Mouse (Mus musculus): Measurements from ENCODE around the gene Elp5. TPM values are rescaled to one million over a fixed set of nuclear protein-coding genes. Genes with fewer than 3 reads are reported as not detected.

Elp5 gene
- polyA plus RNA-seq, 1 experiment from 2014 or later, result 111 TPM

GRCm38 (mm10) chr11:69922012-69922756, 60.1 kb downstream of the Elp5 start:
- peak; percentile 4; the same call in 1 of the 2 replicates for ATAC-seq (ENCODE audit: insufficient number of reproducible peaks, low FRiP score, low TSS enrichment, low read depth)
- H3K4me3 ChIP-seq, result peak overlapping the region; percentile 94
- H3K9me3 ChIP-seq, result no peaks in the 10 kb centered on the region
- peaks cover 20% of the 10 kb centered on the region for H3K4me1 ChIP-seq
- H3K4me2 ChIP-seq, result peak overlapping the region; percentile 60
- H3K9ac ChIP-seq, result peak overlapping the region; percentile 52
- no peaks in the 10 kb centered on the region for H3K27me3 ChIP-seq
- 3% methylated on average over 12 of the region's 12 CpGs for WGBS
- H3K36me3 ChIP-seq, result peaks cover 19% of the 10 kb centered on the region
- H3K27ac ChIP-seq, result peak overlapping the region; percentile 99

GRCm38 (mm10) chr11:69921114-69922011, 61.0 kb downstream of the Elp5 start, which contains the start of gene Eif5a:
TSS of gene Eif5a (minus strand) at chr11:69921958.
- H3K4me3 ChIP-seq, result peak within 1 kb of the TSS; percentile 94
- under 1% methylated on average over 78 of the region's 78 CpGs for WGBS
- H3K4me1 ChIP-seq, result peaks cover 21% of the 10 kb centered on the region
- no peaks in the 10 kb centered on the region for H3K9me3 ChIP-seq
- H3K9ac ChIP-seq, result peak within 1 kb of the TSS; percentile 91
- no peaks in the 10 kb centered on the region for H3K27me3 ChIP-seq
- peaks cover 27% of the 10 kb centered on the region for H3K36me3 ChIP-seq
- H3K27ac ChIP-seq, result peak within 1 kb of the TSS; percentile 99
- ATAC-seq (ENCODE audit: insufficient number of reproducible peaks, low FRiP score, low TSS enrichment, low read depth), result peak; percentile 98
- H3K4me2 ChIP-seq, result peak within 1 kb of the TSS; percentile 84

- ATAC-seq (ENCODE audit: insufficient number of reproducible peaks, low FRiP score, low TSS enrichment, low read depth), result 0 out of 2 replicates have a peak, but pooled peaks have one; percentile 1
- Histone ChIP-seq H3K4me2 (peak overlapping the region; percentile 84), H3K4me1 (peaks cover 29% of the 10 kb centered on the region), H3K9ac (peak overlapping the region; percentile 91), H3K27me3 (no peaks in the 10 kb centered on the region), H3K4me3 (peak overlapping the region; percentile 94), H3K36me3 (peaks cover 36% of the 10 kb centered on the region), H3K27ac (peak overlapping the region; percentile 96), H3K9me3 (no peaks in the 10 kb centered on the region)
- WGBS, result under 1% methylated on average over 64 of the region's 65 CpGs
These were observed 61.9 kb downstream of the Elp5 start for GRCm38 (mm10) chr11:69920266-69921031.

GRCm38 (mm10) chr11:69919661-69920265, 62.6 kb downstream of the Elp5 start:
- Histone ChIP-seq H3K4me2 (peak overlapping the region; percentile 84), H3K36me3 (peaks cover 43% of the 10 kb centered on the region), H3K27ac (peak overlapping the region; percentile 96), H3K9me3 (no peaks in the 10 kb centered on the region), H3K27me3 (no peaks in the 10 kb centered on the region), H3K9ac (peak overlapping the region; percentile 91), H3K4me3 (peak overlapping the region; percentile 94), H3K4me1 (peaks cover 35% of the 10 kb centered on the region)
- ATAC-seq (ENCODE audit: insufficient number of reproducible peaks, low FRiP score, low TSS enrichment, low read depth), result no peak
- under 1% methylated on average over 17 of the region's 17 CpGs for WGBS

DNA sequence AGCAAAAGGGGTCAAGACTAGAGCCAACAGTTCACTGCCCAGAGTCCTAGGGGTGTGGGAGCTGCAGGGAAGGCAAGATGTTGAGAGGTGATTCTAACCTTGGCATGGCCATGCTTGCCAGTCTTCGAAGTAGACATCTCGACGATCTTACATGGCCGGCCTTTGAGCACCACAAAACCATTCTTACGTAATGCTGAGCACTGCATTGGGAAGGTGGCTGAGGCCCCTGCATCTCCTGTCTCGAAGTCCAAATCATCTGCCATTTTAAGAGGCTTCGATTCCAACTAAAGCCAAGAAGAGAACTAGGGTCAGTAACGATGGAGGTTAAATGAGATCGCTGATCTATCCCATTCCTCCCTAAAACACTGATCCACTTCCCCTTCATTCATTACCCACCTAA, 63.3 kb downstream of the Elp5 start:
- no peaks in the 10 kb centered on the region for H3K27me3 ChIP-seq
- H3K9ac ChIP-seq, result 0 out of 2 replicates have a peak overlapping the region, but pooled peaks have one; percentile 91
- H3K4me1 ChIP-seq, result peaks cover 40% of the 10 kb centered on the region
- peaks cover 43% of the 10 kb centered on the region for H3K36me3 ChIP-seq
- no peak for ATAC-seq (ENCODE audit: insufficient number of reproducible peaks, low FRiP score, low TSS enrichment, low read depth)
- peak overlapping the region; percentile 96 for H3K27ac ChIP-seq
- peak overlapping the region; percentile 94 for H3K4me3 ChIP-seq
- H3K9me3 ChIP-seq, result no peaks in the 10 kb centered on the region
- H3K4me2 ChIP-seq, result peak overlapping the region; percentile 84
- WGBS, result 81% methylated on average over 9 of the region's 9 CpGs

MicroRNAs encoded within 50 kb of the gene (microRNA counts, 519-probe panel; counts per million panel counts)
- not detected for microRNA mmu-miR-324-3p
- 2,812 counts per million, percentile 63 among the panel's probes with 10 or more counts for microRNA mmu-miR-324-5p

Small RNA genes within 50 kb of the gene (microRNA-seq; reads per million reads assigned to microRNA genes)
- gene Gm44349 (not detected), gene Mir324 (2,424 reads per million, percentile 83 among the genes with 10 or more reads in this experiment)

Other genes with a start within 250 kb of the Elp5 start
- 20.0 and 20.9 TPM in 2 replicates for gene Polr2a, start 223.9 kb downstream of the Elp5 start, polyA plus RNA-seq (2015; fragmentation: Nextera tagmentation; extraction: Ambion mirVana)
- 0.09 and 0.15 TPM in 2 replicates for gene Slc35g3, start 220.5 kb downstream of the Elp5 start, polyA plus RNA-seq (2015; fragmentation: Nextera tagmentation; extraction: Ambion mirVana)
- gene Zbtb4, start 216.6 kb downstream of the Elp5 start, polyA plus RNA-seq (2015; fragmentation: Nextera tagmentation; extraction: Ambion mirVana), result 5.1 and 5.4 TPM in 2 replicates
- gene Chrnb1, start 186.6 kb downstream of the Elp5 start, polyA plus RNA-seq (2015; fragmentation: Nextera tagmentation; extraction: Ambion mirVana), result 18.6 and 30.0 TPM in 2 replicates
- 3.4 and 3.9 TPM in 2 replicates for gene Fgf11, start 180.7 kb downstream of the Elp5 start, polyA plus RNA-seq (2015; fragmentation: Nextera tagmentation; extraction: Ambion mirVana)
- gene Tmem102, start 176.9 kb downstream of the Elp5 start, polyA plus RNA-seq (2015; fragmentation: Nextera tagmentation; extraction: Ambion mirVana), result 8.1 and 8.9 TPM in 2 replicates
- not detected in 2 replicates for gene Gm39566, start 167.2 kb downstream of the Elp5 start, polyA plus RNA-seq (2015; fragmentation: Nextera tagmentation; extraction: Ambion mirVana)
- gene Spem2, start 164.1 kb downstream of the Elp5 start, polyA plus RNA-seq (2015; fragmentation: Nextera tagmentation; extraction: Ambion mirVana), result not detected in 2 replicates
- 0.28 TPM in 1 of 2 replicates, not detected in the other for gene Spem1, start 160.3 kb downstream of the Elp5 start, polyA plus RNA-seq (2015; fragmentation: Nextera tagmentation; extraction: Ambion mirVana)
- gene Nlgn2, start 144.7 kb downstream of the Elp5 start, polyA plus RNA-seq (2015; fragmentation: Nextera tagmentation; extraction: Ambion mirVana), result 7.6 and 8.7 TPM in 2 replicates
- gene Tmem256, start 144.0 kb downstream of the Elp5 start, polyA plus RNA-seq (2015; fragmentation: Nextera tagmentation; extraction: Ambion mirVana), result 325 and 365 TPM in 2 replicates
- gene Plscr3, start 136.1 kb downstream of the Elp5 start, polyA plus RNA-seq (2015; fragmentation: Nextera tagmentation; extraction: Ambion mirVana), result 132 and 134 TPM in 2 replicates
- gene Tnk1, start 123.8 kb downstream of the Elp5 start, polyA plus RNA-seq (2015; fragmentation: Nextera tagmentation; extraction: Ambion mirVana), result 4.1 and 5.0 TPM in 2 replicates
- gene Tmem95, start 104.5 kb downstream of the Elp5 start, polyA plus RNA-seq (2015; fragmentation: Nextera tagmentation; extraction: Ambion mirVana), result 0.31 and 0.73 TPM in 2 replicates
- gene Kctd11, start 101.1 kb downstream of the Elp5 start, polyA plus RNA-seq (2015; fragmentation: Nextera tagmentation; extraction: Ambion mirVana), result 20.5 TPM in 2 replicates
- gene Acap1, start 87.0 kb downstream of the Elp5 start, polyA plus RNA-seq (2015; fragmentation: Nextera tagmentation; extraction: Ambion mirVana), result 2.7 and 3.1 TPM in 2 replicates
- 7.6 and 8.4 TPM in 2 replicates for gene 2810408A11Rik, start 81.5 kb downstream of the Elp5 start, polyA plus RNA-seq (2015; fragmentation: Nextera tagmentation; extraction: Ambion mirVana)
- 7.1 and 7.3 TPM in 2 replicates for gene Neurl4, start 81.4 kb downstream of the Elp5 start, polyA plus RNA-seq (2015; fragmentation: Nextera tagmentation; extraction: Ambion mirVana)
- 71.5 and 77.1 TPM in 2 replicates for gene Gps2, start 68.6 kb downstream of the Elp5 start, polyA plus RNA-seq (2015; fragmentation: Nextera tagmentation; extraction: Ambion mirVana)
- 1,601 and 1,681 TPM in 2 replicates for gene Eif5a, start 60.6 kb downstream of the Elp5 start, polyA plus RNA-seq (2015; fragmentation: Nextera tagmentation; extraction: Ambion mirVana)
- gene Ybx2, start 46.7 kb downstream of the Elp5 start, polyA plus RNA-seq (2015; fragmentation: Nextera tagmentation; extraction: Ambion mirVana), result 3.6 and 4.6 TPM in 2 replicates
- 23.0 and 23.5 TPM in 2 replicates for gene Slc2a4, start 34.3 kb downstream of the Elp5 start, polyA plus RNA-seq (2015; fragmentation: Nextera tagmentation; extraction: Ambion mirVana)
- 8.1 and 13.1 TPM in 2 replicates for gene Cldn7, start 17.7 kb downstream of the Elp5 start, polyA plus RNA-seq (2015; fragmentation: Nextera tagmentation; extraction: Ambion mirVana)
- gene Ctdnep1, start 1.4 kb downstream of the Elp5 start, polyA plus RNA-seq (2015; fragmentation: Nextera tagmentation; extraction: Ambion mirVana), result 24.6 and 32.0 TPM in 2 replicates
- 545 and 568 TPM in 2 replicates for gene Gabarap, start 8.6 kb upstream of the Elp5 start, polyA plus RNA-seq (2015; fragmentation: Nextera tagmentation; extraction: Ambion mirVana)
- gene Phf23, start 13.3 kb upstream of the Elp5 start, polyA plus RNA-seq (2015; fragmentation: Nextera tagmentation; extraction: Ambion mirVana), result 72.2 and 81.6 TPM in 2 replicates
- 42.2 and 43.1 TPM in 2 replicates for gene Dvl2, start 18.1 kb upstream of the Elp5 start, polyA plus RNA-seq (2015; fragmentation: Nextera tagmentation; extraction: Ambion mirVana)
- gene Acadvl, start 32.9 kb upstream of the Elp5 start, polyA plus RNA-seq (2015; fragmentation: Nextera tagmentation; extraction: Ambion mirVana), result 92.2 and 100 TPM in 2 replicates
- 9.6 and 10.7 TPM in 2 replicates for gene Dlg4, start 34.4 kb upstream of the Elp5 start, polyA plus RNA-seq (2015; fragmentation: Nextera tagmentation; extraction: Ambion mirVana)
- gene Asgr1, start 71.6 kb upstream of the Elp5 start, polyA plus RNA-seq (2015; fragmentation: Nextera tagmentation; extraction: Ambion mirVana), result 0.93 and 1.1 TPM in 2 replicates
- 0.54 and 0.83 TPM in 2 replicates for gene Asgr2, start 110.1 kb upstream of the Elp5 start, polyA plus RNA-seq (2015; fragmentation: Nextera tagmentation; extraction: Ambion mirVana)
- gene Mgl2, start 147.8 kb upstream of the Elp5 start, polyA plus RNA-seq (2015; fragmentation: Nextera tagmentation; extraction: Ambion mirVana), result 1.2 and 1.6 TPM in 2 replicates
- 1.8 and 2.3 TPM in 2 replicates for gene Clec10a, start 173.7 kb upstream of the Elp5 start, polyA plus RNA-seq (2015; fragmentation: Nextera tagmentation; extraction: Ambion mirVana)
- gene Slc16a11, start 230.2 kb upstream of the Elp5 start, polyA plus RNA-seq (2015; fragmentation: Nextera tagmentation; extraction: Ambion mirVana), result 1.5 and 1.6 TPM in 2 replicates
- 11.0 and 12.3 TPM in 2 replicates for gene Slc16a13, start 238.5 kb upstream of the Elp5 start, polyA plus RNA-seq (2015; fragmentation: Nextera tagmentation; extraction: Ambion mirVana)
- gene Bcl6b, start 247.3 kb upstream of the Elp5 start, polyA plus RNA-seq (2015; fragmentation: Nextera tagmentation; extraction: Ambion mirVana), result 12.1 and 13.9 TPM in 2 replicates